Mouse (Mus musculus) hindbrain, embryonic 15.5 days (tissue): ENCODE measurements at regions not wholly inside any gene's neighbourhood (a gene's known extent, or its start where the extent isn't known, plus 50 kb on each side); places are given as distances from the start of the nearest gene placed in this dataset.

Experiments
- ATAC-seq: fragments of 200-750 bp; cut with Nextera tagmentation; 2 replicates; pipeline ENCODE4 v1.8.0; 2017; ENCODE audit warnings: low read depth, moderate number of reproducible peaks, moderate TSS enrichment; ENCODE audit not compliant: low FRiP score
- H3K27ac ChIP-seq: fragments of 300-500 bp; sonication (generic); replicated peaks from 2 replicates; pipeline ENCODE4 v1.5.1; 2015; ENCODE audit warnings: mild to moderate bottlenecking, inconsistent platforms
- H3K27me3 ChIP-seq: fragments of 300-500 bp; sonication (generic); 2 replicates; pipeline ENCODE4 v1.6.1; 2015; ENCODE audit warnings: control low read depth, inconsistent platforms
- H3K36me3 ChIP-seq: fragments of 300-500 bp; sonication (generic); 2 replicates; pipeline ENCODE4 v1.6.1; 2015; ENCODE audit warnings: control low read depth, inconsistent platforms
- H3K4me1 ChIP-seq: fragments of 300-500 bp; sonication (generic); replicated peaks from 2 replicates; pipeline ENCODE4 v1.6.1; 2015; ENCODE audit warnings: control low read depth, inconsistent platforms
- H3K4me2 ChIP-seq: fragments of 300-500 bp; sonication (generic); 2 replicates; pipeline ENCODE4 v1.6.1; 2015; ENCODE audit warnings: moderate library complexity, mild to moderate bottlenecking, inconsistent platforms
- H3K4me3 ChIP-seq: fragments of 300-500 bp; sonication (generic); 2 replicates; pipeline ENCODE4 v1.5.1; 2015; ENCODE audit warnings: mild to moderate bottlenecking, inconsistent platforms
- H3K9ac ChIP-seq: fragments of 300-500 bp; sonication (generic); 2 replicates; pipeline ENCODE4 v1.6.1; 2015; ENCODE audit warnings: inconsistent platforms
- H3K9me3 ChIP-seq: fragments of 300-500 bp; sonication (generic); 2 replicates; pipeline ENCODE4 v1.6.1; 2016; ENCODE audit warnings: control low read depth, inconsistent platforms
- WGBS: fragments of 180-500 bp; shearing (Covaris S2); methylation state at CpG from one replicate; pipeline ENCODE4 v1.1.7; 2015; 5-methylcytosine and 5-hydroxymethylcytosine counted together

DNA sequence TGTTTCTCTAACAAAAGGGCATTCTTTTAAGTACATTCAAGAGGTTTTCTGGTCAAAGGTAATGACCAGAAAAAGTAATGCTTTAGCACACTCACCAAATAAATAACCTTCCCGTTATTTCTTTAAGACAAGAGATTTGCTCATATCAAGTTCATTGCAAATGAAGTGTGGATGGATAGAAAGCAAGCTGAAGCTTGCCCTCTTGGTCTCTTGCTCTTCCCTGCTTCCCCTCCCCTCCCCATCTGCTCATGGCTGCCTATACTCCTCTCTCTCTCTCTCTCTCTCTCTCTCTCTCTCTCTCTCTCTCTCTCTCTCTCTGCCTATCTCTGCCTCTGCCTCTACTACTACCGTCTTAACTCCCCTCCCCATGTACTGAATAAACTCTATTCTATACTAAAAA lies 147.7 kb upstream of the Rag2 start:
- H3K9ac ChIP-seq, result no peak overlapping the region
- ATAC-seq, result no peak
- no peaks in the 10 kb centered on the region for H3K36me3 ChIP-seq
- 78% methylated on average over 2 of the region's 2 CpGs for WGBS
- H3K4me1 ChIP-seq, result no peaks in the 10 kb centered on the region
- H3K4me3 ChIP-seq, result no peak overlapping the region
- H3K27ac ChIP-seq, result no peak overlapping the region
- H3K9me3 ChIP-seq, result no peaks in the 10 kb centered on the region
- H3K27me3 ChIP-seq, result no peaks in the 10 kb centered on the region
- no peak overlapping the region for H3K4me2 ChIP-seq

DNA sequence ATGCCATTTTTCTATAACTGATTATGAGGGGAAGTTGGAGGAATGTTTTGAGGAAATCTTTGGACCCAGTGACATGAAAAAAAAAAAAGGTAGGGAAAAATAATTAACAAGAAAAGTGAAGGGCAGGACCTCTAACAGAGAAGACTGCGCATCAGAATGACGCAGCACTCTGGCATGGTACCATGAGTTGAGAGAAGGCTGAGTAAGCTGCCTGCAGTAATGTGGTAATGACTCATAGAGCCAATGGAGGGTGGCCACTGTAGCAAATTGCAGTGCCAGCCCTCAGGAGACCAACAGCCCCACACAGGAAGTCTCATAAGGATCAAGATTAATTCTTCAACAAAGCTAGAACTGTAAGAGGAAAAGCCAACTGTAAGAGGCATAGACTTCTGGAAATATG lies 134.3 kb upstream of the Rag2 start:
- ATAC-seq, result no peak

DNA sequence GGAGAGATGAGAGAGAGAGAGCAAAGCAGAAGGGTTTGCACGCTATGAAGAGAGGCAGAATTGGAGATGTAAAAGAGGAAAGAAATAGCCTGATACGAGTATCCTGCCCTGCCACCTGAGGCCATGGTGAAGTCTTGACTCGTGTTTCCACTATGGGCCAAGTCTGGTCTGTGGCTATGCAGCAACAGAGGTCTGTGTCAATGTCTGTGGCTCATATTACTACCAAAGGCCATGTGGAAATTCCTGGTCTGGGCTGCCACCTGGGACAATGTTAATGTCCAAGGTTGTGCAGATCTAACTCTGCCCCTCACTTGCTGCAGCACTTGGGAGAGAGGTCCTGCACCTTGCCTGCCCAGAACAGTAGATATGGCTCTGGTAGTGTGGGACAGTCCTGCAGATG lies 132.8 kb upstream of the Rag2 start:
- H3K36me3 ChIP-seq, result no peaks in the 10 kb centered on the region
- H3K4me3 ChIP-seq, result no peak overlapping the region
- ATAC-seq, result no peak
- H3K9me3 ChIP-seq, result no peaks in the 10 kb centered on the region
- H3K9ac ChIP-seq, result no peak overlapping the region
- no peaks in the 10 kb centered on the region for H3K4me1 ChIP-seq
- no peak overlapping the region for H3K27ac ChIP-seq
- H3K4me2 ChIP-seq, result no peak overlapping the region
- 87% methylated on average over 3 of the region's 3 CpGs for WGBS
- no peaks in the 10 kb centered on the region for H3K27me3 ChIP-seq

More for the DNA sequence above, 134.3 kb upstream of the Rag2 start:
- no peak overlapping the region for H3K9ac ChIP-seq
- H3K27me3 ChIP-seq, result no peaks in the 10 kb centered on the region
- H3K27ac ChIP-seq, result no peak overlapping the region
- H3K4me2 ChIP-seq, result no peak overlapping the region
- no peaks in the 10 kb centered on the region for H3K9me3 ChIP-seq
- no peaks in the 10 kb centered on the region for H3K4me1 ChIP-seq
- H3K36me3 ChIP-seq, result no peaks in the 10 kb centered on the region
- WGBS, result 85% methylated on average over 2 of the region's 2 CpGs
- no peak overlapping the region for H3K4me3 ChIP-seq

DNA sequence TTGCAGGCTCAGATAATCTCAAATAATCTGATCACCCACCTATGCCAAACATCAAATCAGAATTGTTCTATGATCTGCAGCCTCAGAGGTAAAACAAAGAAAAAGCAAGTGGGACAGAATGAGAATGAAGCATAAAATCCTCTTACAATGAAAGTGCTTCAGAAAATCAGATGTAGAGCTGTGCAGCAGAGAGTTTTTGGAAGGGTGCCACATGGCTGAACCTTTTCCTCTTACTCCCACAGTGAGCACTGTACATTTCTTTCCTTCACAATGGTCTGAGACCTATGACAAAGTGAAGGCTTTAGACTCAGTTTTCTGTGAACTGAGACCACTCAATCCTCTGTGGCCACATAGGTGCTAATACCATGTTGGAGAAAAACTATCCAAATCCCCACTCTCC lies 116.4 kb upstream of the Rag2 start:
- Histone ChIP-seq H3K27ac (no peak overlapping the region), H3K9ac (no peak overlapping the region), H3K4me3 (no peak overlapping the region), H3K9me3 (no peaks in the 10 kb centered on the region), H3K36me3 (no peaks in the 10 kb centered on the region), H3K4me2 (no peak overlapping the region), H3K27me3 (no peaks in the 10 kb centered on the region), H3K4me1 (no peaks in the 10 kb centered on the region)
- ATAC-seq, result no peak
